Mouse (Mus musculus) liver, embryonic 12.5 days (tissue): ENCODE data around the gene Tgm5. TPM values are rescaled to one million over a fixed set of nuclear protein-coding genes. Genes with fewer than 3 reads are reported as not detected.
A peak's percentile ranks its signal among the peaks of the same experiment; 100 is the strongest.
"Not testable (repeated sequence)": the region's sequence is repeated elsewhere in the genome, so short reads cannot be mapped to it uniquely, and the experiment has no call there.

Experiments
- ATAC-seq: fragments of 200-750 bp; cut with Nextera tagmentation; 2 replicates; pipeline ENCODE4 v1.8.0; 2017; ENCODE audit warnings: moderate number of reproducible peaks, mild to moderate bottlenecking, moderate library complexity
- H3K27ac ChIP-seq: fragments of 300-500 bp; sonication (generic); 2 replicates; pipeline ENCODE4 v1.5.1; 2016; ENCODE audit warnings: mild to moderate bottlenecking
- H3K27me3 ChIP-seq: fragments of 300-500 bp; sonication (generic); replicated peaks from 2 replicates; pipeline ENCODE4 v1.6.1; 2016; ENCODE audit warnings: mild to moderate bottlenecking, moderate library complexity
- H3K36me3 ChIP-seq: fragments of 300-500 bp; sonication (generic); 2 replicates; pipeline ENCODE4 v1.6.1; 2016; ENCODE audit warnings: mild to moderate bottlenecking, moderate library complexity
- H3K4me1 ChIP-seq: fragments of 300-500 bp; sonication (generic); 2 replicates; pipeline ENCODE4 v1.6.1; 2016
- H3K4me2 ChIP-seq: fragments of 300-500 bp; sonication (generic); 2 replicates; pipeline ENCODE4 v1.6.1; 2016; ENCODE audit warnings: mild to moderate bottlenecking, moderate library complexity
- H3K4me3 ChIP-seq: fragments of 300-500 bp; sonication (generic); 2 replicates; pipeline ENCODE4 v1.5.1; 2016; ENCODE audit warnings: mild to moderate bottlenecking, moderate library complexity
- H3K9ac ChIP-seq: fragments of 300-500 bp; sonication (generic); 2 replicates; pipeline ENCODE4 v1.6.1; 2016; ENCODE audit warnings: mild to moderate bottlenecking, moderate library complexity
- H3K9me3 ChIP-seq: fragments of 300-500 bp; sonication (generic); replicated peaks from 2 replicates; pipeline ENCODE4 v1.6.1; 2016; ENCODE audit warnings: mild to moderate bottlenecking, moderate library complexity
- WGBS: fragments of 180-500 bp; shearing (Covaris S2); methylation state at CpG from one replicate; pipeline ENCODE4 v1.1.7; 2016; ENCODE audit not compliant: insufficient replicate concordance; 5-methylcytosine and 5-hydroxymethylcytosine counted together
- polyA plus RNA-seq: library from polyadenylated mRNA; unstranded; fragments of >200 nt; fragmentation: Nextera tagmentation; extraction: Ambion mirVana; gene quantifications from 2 replicates; pipeline ENCODE4 v1.2.1, GENCODE M21; 2016

Tgm5 gene
- polyA plus RNA-seq, 1 experiment from 2014 or later, result 0.07 TPM

- Histone ChIP-seq H3K27ac (peak overlapping the region; percentile 71), H3K4me1 (peaks cover 32% of the 10 kb centered on the region), H3K36me3 (peaks cover 15% of the 10 kb centered on the region)
- H3K9me3 ChIP-seq, H3K9ac ChIP-seq, H3K4me2 ChIP-seq, ATAC-seq, H3K4me3 ChIP-seq, H3K27me3 ChIP-seq: not testable (repeated sequence)
- 85% methylated on average over 1 of the region's 1 CpGs for WGBS
Measured at GRCm38 (mm10) chr2:121038851-121039250, 46.8 kb downstream of the Tgm5 start.

DNA sequence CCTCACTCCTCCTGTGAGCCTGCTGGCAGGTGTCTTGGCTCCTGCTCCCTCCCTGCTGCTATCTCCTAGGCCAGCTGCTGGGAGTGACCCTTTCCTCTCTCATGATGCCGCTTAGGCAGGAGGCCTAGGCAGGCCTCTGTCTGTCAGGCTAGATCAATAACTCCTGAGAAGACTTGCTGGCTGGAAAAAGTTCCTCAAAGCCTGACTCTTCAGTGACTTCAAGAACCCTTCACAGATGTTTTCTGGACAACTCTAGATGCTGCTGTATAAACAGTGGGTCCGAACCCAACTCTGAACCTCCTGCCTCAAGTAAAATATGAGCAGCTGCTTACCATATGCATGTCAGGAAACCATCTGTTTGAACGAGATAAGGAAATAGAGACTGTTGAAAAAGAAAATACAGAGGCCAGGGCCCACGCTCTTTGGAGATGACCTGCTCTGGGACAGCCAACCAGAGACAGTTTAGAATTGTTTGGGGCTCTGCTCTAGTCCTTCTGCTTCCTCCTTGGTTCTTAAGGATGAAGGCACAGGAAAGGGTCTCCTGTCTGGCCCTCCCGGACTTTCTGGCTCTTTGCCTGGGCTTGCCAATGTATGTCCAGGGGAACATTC, 48.8 kb downstream of the Tgm5 start, which contains the start of gene Epb42:
Gene Epb42, minus strand, starts transcription at position 340 of the 609 bp plus-strand sequence.
- Histone ChIP-seq H3K27me3 (no peaks in the 10 kb centered on the region), H3K4me1 (peaks cover 50% of the 10 kb centered on the region), H3K4me2 (peak within 1 kb of the TSS; percentile 80), H3K9me3 (no peaks in the 10 kb centered on the region), H3K4me3 (peak within 1 kb of the TSS; percentile 74), H3K9ac (peak within 1 kb of the TSS; percentile 81), H3K27ac (peak within 1 kb of the TSS; percentile 99), H3K36me3 (peaks cover 35% of the 10 kb centered on the region)
- 10% methylated on average over 5 of the region's 5 CpGs for WGBS
- peak; percentile 99 for ATAC-seq

- H3K4me1 ChIP-seq, result peaks cover 6% of the 10 kb centered on the region; the same call in 1 of the 2 replicates
- no peaks in the 10 kb centered on the region for H3K27me3 ChIP-seq
- no peak overlapping the region for H3K27ac ChIP-seq
- 71% methylated on average over 5 of the region's 5 CpGs for WGBS
- no peak overlapping the region for H3K4me3 ChIP-seq
- no peak for ATAC-seq
- H3K9me3 ChIP-seq, result no peaks in the 10 kb centered on the region
- no peak overlapping the region for H3K4me2 ChIP-seq
- peaks cover 97% of the 10 kb centered on the region for H3K36me3 ChIP-seq
- no peak overlapping the region for H3K9ac ChIP-seq
Measured at GRCm38 (mm10) chr2:121022918-121023317, 62.7 kb downstream of the Tgm5 start.

DNA sequence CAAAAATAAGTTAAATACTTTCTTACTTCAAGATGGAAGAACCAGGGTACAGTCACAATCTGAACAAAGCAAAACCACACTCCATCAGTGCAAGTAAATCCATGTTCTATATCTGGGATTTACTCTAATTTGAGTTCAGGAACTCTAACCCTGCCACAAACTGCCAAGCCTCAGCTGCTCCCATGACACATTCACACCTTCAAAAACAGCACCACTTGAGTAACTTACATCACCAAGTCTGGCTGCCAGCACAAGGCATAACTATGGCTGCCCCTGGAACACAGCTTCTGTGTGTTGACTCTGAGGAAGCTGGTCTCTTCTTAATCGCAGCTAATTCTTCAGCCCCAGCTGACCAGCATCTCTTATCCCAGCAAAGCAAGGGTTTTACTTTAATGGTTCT, 68.5 kb downstream of the Tgm5 start:
- H3K27me3 ChIP-seq, result no peaks in the 10 kb centered on the region
- no peaks in the 10 kb centered on the region for H3K9me3 ChIP-seq
- no peak for ATAC-seq
- no peaks in the 10 kb centered on the region for H3K4me1 ChIP-seq
- WGBS, result 83% methylated on average over 1 of the region's 1 CpGs
- no peak overlapping the region for H3K9ac ChIP-seq
- no peak overlapping the region for H3K4me3 ChIP-seq
- H3K36me3 ChIP-seq, result peaks cover 83% of the 10 kb centered on the region
- no peak overlapping the region for H3K27ac ChIP-seq
- no peak overlapping the region for H3K4me2 ChIP-seq

GRCm38 (mm10) chr2:121016226-121016625, 69.4 kb downstream of the Tgm5 start:
- H3K9ac ChIP-seq, result no peak overlapping the region
- no peaks in the 10 kb centered on the region for H3K27me3 ChIP-seq
- no peak overlapping the region for H3K4me3 ChIP-seq
- H3K9me3 ChIP-seq, result no peaks in the 10 kb centered on the region
- no peak overlapping the region for H3K27ac ChIP-seq
- H3K36me3 ChIP-seq, result peaks cover 82% of the 10 kb centered on the region
- no peak for ATAC-seq
- H3K4me1 ChIP-seq, result no peaks in the 10 kb centered on the region
- 82% methylated on average over 9 of the region's 9 CpGs for WGBS
- no peak overlapping the region for H3K4me2 ChIP-seq

DNA sequence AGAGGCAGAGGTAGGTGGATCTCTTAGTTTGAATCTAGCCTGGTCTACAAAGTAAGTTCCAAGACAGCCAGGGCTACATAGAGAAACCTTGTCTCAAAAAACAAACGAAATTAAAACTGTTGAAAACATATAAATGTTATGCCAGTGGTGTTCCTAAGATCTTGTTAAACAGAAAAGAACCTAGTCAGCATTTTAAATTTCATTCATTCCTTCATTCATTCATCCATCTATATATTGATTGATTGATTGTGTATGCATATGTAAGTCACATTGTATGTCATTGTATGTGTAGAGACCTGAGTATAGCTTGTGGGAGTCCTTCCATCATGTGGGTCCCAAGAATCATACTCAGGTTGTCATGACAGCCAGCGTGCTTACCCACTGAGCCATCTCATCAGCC, 70.1 kb downstream of the Tgm5 start:
- Histone ChIP-seq H3K9me3 (no peaks in the 10 kb centered on the region), H3K27me3 (no peaks in the 10 kb centered on the region), H3K4me3 (no peak overlapping the region), H3K27ac (no peak overlapping the region), H3K4me1 (no peaks in the 10 kb centered on the region), H3K36me3 (peaks cover 81% of the 10 kb centered on the region), H3K4me2 (no peak overlapping the region), H3K9ac (no peak overlapping the region)
- no peak for ATAC-seq
- WGBS, result 75% methylated on average over 2 of the region's 2 CpGs

DNA sequence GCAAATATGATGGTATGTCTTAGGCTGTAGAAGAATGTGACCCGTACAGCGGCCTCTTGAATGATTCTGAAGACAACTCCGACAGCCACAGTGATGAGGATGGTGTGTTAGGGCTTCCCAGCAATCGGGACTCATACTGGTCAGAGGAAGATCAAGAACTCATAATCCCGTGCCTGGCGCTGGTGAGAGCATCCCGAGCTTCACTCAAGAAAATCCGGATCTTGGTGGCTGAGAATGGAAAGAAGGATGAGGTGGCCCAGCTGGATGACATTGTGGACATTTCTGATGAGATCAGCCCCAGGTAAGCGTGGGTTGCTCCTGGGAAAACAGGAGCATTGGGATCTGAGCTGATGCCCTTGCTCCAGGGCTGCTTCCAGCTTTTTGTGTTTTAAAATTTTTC, 73.0 kb downstream of the Tgm5 start:
- H3K4me3 ChIP-seq, result no peak overlapping the region
- no peaks in the 10 kb centered on the region for H3K9me3 ChIP-seq
- peaks cover 63% of the 10 kb centered on the region for H3K36me3 ChIP-seq
- no peak for ATAC-seq
- H3K27me3 ChIP-seq, result no peaks in the 10 kb centered on the region
- peaks cover 15% of the 10 kb centered on the region for H3K4me1 ChIP-seq
- no peak overlapping the region for H3K9ac ChIP-seq
- no peak overlapping the region for H3K27ac ChIP-seq
- WGBS, result 89% methylated on average over 9 of the region's 9 CpGs
- H3K4me2 ChIP-seq, result no peak overlapping the region

- Histone ChIP-seq H3K27ac (peak overlapping the region; percentile 89), H3K4me1 (peaks cover 17% of the 10 kb centered on the region), H3K4me2 (peak overlapping the region; percentile 84), H3K9ac (peak overlapping the region; percentile 84), H3K4me3 (peak overlapping the region; percentile 86), H3K9me3 (no peaks in the 10 kb centered on the region), H3K36me3 (peaks cover 38% of the 10 kb centered on the region), H3K27me3 (no peaks in the 10 kb centered on the region)
- WGBS, result 20% methylated on average over 5 of the region's 5 CpGs
- ATAC-seq, result no peak
Measured at GRCm38 (mm10) chr2:121009071-121009677, 76.5 kb downstream of the Tgm5 start.

GRCm38 (mm10) chr2:121008664-121009007, 77.0 kb downstream of the Tgm5 start:
- H3K4me1 ChIP-seq, result peaks cover 17% of the 10 kb centered on the region
- H3K27ac ChIP-seq, result peak overlapping the region; percentile 89
- WGBS, result 1% methylated on average over 12 of the region's 12 CpGs
- H3K9ac ChIP-seq, result peak overlapping the region; percentile 84
- H3K27me3 ChIP-seq, result no peaks in the 10 kb centered on the region
- peak overlapping the region; percentile 84 for H3K4me2 ChIP-seq
- ATAC-seq, result peak; percentile 51
- H3K36me3 ChIP-seq, result peaks cover 34% of the 10 kb centered on the region
- peak overlapping the region; percentile 86 for H3K4me3 ChIP-seq
- H3K9me3 ChIP-seq, result no peaks in the 10 kb centered on the region

DNA sequence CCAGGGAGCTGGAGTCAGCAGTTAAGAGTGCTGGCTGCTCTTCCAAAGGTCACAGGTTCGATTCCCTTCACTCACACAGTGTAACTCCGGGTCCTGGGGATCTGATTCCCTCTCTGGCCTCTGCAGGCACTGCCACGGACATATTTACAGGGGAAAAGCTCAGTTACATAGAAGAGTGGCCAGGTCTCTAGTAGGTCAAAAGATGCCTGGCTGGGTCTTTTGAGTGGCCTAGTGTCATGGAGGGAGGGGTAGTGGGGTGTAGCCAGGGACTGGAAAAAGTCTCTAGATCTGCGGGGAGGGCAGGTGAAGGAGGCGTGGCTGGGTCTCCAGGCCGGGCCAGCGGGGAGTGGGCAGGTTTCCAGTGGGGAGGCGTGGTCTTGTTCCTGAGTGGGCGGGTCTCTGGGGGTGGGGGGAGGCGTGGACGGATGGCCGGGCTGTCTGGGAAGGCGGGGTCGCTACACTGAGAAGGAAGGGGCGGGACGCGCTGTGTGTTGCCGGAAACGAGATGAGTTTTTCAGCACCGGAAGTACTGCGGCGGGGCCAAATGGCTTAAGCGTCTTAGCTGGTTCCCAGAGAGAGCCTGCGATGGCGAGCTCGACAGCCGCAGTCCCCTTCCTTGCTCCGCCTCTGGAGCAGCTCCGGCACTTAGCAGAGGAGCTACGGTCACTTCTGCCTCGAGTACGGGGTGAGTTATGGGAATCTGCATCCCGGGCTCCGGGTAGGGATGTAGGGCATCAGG, 77.5 kb downstream of the Tgm5 start, which contains the start of gene Ccndbp1:
Gene Ccndbp1, plus strand, starts transcription at position 479 of the 739 bp plus-strand sequence.
- peaks cover 31% of the 10 kb centered on the region for H3K36me3 ChIP-seq
- H3K27ac ChIP-seq, result peak within 1 kb of the TSS; percentile 89
- H3K4me1 ChIP-seq, result peaks cover 17% of the 10 kb centered on the region
- peak; percentile 96 for ATAC-seq
- no peaks in the 10 kb centered on the region for H3K9me3 ChIP-seq
- peak within 1 kb of the TSS; percentile 84 for H3K9ac ChIP-seq
- H3K4me3 ChIP-seq, result peak within 1 kb of the TSS; percentile 86
- peak within 1 kb of the TSS; percentile 84 for H3K4me2 ChIP-seq
- 2% methylated on average over 34 of the region's 34 CpGs for WGBS
- no peaks in the 10 kb centered on the region for H3K27me3 ChIP-seq

DNA sequence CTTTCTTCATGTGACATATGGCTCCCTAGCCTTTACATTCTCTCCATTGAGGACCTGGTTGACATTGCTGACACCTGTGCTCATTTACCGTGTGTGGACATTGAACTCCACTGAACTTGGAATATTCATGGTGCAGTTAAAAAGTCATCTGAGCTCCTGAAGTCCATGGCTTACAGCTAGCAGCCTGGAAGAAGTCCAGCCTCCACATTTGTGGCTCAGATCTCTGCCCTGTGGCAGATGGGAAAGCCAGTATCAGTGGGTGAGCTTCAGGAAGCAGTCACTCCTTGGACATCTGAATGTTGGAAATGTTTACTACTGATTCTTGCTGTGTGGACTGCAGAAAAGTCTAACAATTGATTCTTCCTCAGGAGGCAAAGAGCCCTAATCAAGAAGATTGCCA, 78.7 kb downstream of the Tgm5 start:
- ATAC-seq, result no peak
- Histone ChIP-seq H3K4me1 (peaks cover 17% of the 10 kb centered on the region), H3K4me2 (no peak overlapping the region), H3K27me3 (no peaks in the 10 kb centered on the region), H3K36me3 (peaks cover 21% of the 10 kb centered on the region), H3K9ac (no peak overlapping the region), H3K4me3 (no peak overlapping the region), H3K9me3 (no peaks in the 10 kb centered on the region), H3K27ac (peak overlapping the region; percentile 61)
- 69% methylated on average over 1 of the region's 1 CpGs for WGBS
